Mouse (Mus musculus): Measurements from ENCODE around the gene Kit.

The Kit gene

GRCm38 (mm10) chr5:75589552-75590346 is 15.0 kb downstream of the Kit start:
- DNase-seq (ENCODE audit: low spot score in 2 of 2), result no peak

GRCm38 (mm10) chr5:75590961-75591360 is 16.2 kb downstream of the Kit start:
- no peak for DNase-seq (ENCODE audit: low spot score in 2 of 2)

GRCm38 (mm10) chr5:75591567-75591966 is 16.9 kb downstream of the Kit start:
- DNase-seq (ENCODE audit: low spot score in 2 of 2), result peak; percentile 53 to 56

- no peak for DNase-seq (ENCODE audit: low spot score in 2 of 2)
Measured at GRCm38 (mm10) chr5:75595319-75595718, 20.6 kb downstream of the Kit start.

GRCm38 (mm10) chr5:75596211-75596610 is 21.5 kb downstream of the Kit start:
- DNase-seq (ENCODE audit: low spot score in 2 of 2), result no peak

GRCm38 (mm10) chr5:75597316-75597715 is 22.6 kb downstream of the Kit start:
- no peak for DNase-seq (ENCODE audit: low spot score in 2 of 2)

- DNase-seq (ENCODE audit: low spot score in 2 of 2), result no peak
Measured at GRCm38 (mm10) chr5:75598491-75598890, 23.8 kb downstream of the Kit start.

GRCm38 (mm10) chr5:75599991-75600390 is 25.3 kb downstream of the Kit start:
- no peak for DNase-seq (ENCODE audit: low spot score in 2 of 2)

- DNase-seq (ENCODE audit: low spot score in 2 of 2), result no peak
Measured at GRCm38 (mm10) chr5:75604238-75604637, 29.5 kb downstream of the Kit start.

GRCm38 (mm10) chr5:75606898-75607297 is 32.2 kb downstream of the Kit start:
- peak in 1 of 2 experiments; percentile 46 for DNase-seq (ENCODE audit: low spot score in 2 of 2)

GRCm38 (mm10) chr5:75607971-75608370 is 33.3 kb downstream of the Kit start:
- no peak for DNase-seq (ENCODE audit: low spot score in 2 of 2)

GRCm38 (mm10) chr5:75612380-75612779 is 37.7 kb downstream of the Kit start:
- no peak for DNase-seq (ENCODE audit: low spot score in 2 of 2)

- DNase-seq (ENCODE audit: low spot score in 2 of 2), result no peak
Measured at GRCm38 (mm10) chr5:75612926-75613325, 38.2 kb downstream of the Kit start.

- DNase-seq (ENCODE audit: low spot score in 2 of 2), result no peak
Measured at GRCm38 (mm10) chr5:75615000-75615571, 40.4 kb downstream of the Kit start.

- DNase-seq (ENCODE audit: low spot score in 2 of 2), result no peak
Measured at GRCm38 (mm10) chr5:75615624-75616023, 40.9 kb downstream of the Kit start.

GRCm38 (mm10) chr5:75622401-75622800 is 47.7 kb downstream of the Kit start:
- no peak for DNase-seq (ENCODE audit: low spot score in 2 of 2)

- no peak for DNase-seq (ENCODE audit: low spot score in 2 of 2)
Measured at GRCm38 (mm10) chr5:75623007-75623406, 48.3 kb downstream of the Kit start.

GRCm38 (mm10) chr5:75623520-75623919 is 48.8 kb downstream of the Kit start:
- no peak for DNase-seq (ENCODE audit: low spot score in 2 of 2)

- DNase-seq (ENCODE audit: low spot score in 2 of 2), result no peak
Measured at GRCm38 (mm10) chr5:75623993-75624706, 49.4 kb downstream of the Kit start.

GRCm38 (mm10) chr5:75625059-75625458 is 50.3 kb downstream of the Kit start:
- DNase-seq (ENCODE audit: low spot score in 2 of 2), result no peak

- no peak for DNase-seq (ENCODE audit: low spot score in 2 of 2)
Measured at GRCm38 (mm10) chr5:75626284-75626683, 51.6 kb downstream of the Kit start.

GRCm38 (mm10) chr5:75626703-75627102 is 52.0 kb downstream of the Kit start:
- DNase-seq (ENCODE audit: low spot score in 2 of 2), result no peak

GRCm38 (mm10) chr5:75632257-75632656 is 57.5 kb downstream of the Kit start:
- DNase-seq (ENCODE audit: low spot score in 2 of 2), result no peak

Data from right cerebral cortex, postnatal 10 days (tissue).